Mouse (Mus musculus) layer of hippocampus, adult 8-10 months (tissue): ENCODE measurements at regions not wholly inside any gene's neighbourhood (a gene's known extent, or its start where the extent isn't known, plus 50 kb on each side); places are given as distances from the start of the nearest gene placed in this dataset.
"Not testable (repeated sequence)": the region's sequence is repeated elsewhere in the genome, so short reads cannot be mapped to it uniquely, and the experiment has no call there.

Source experiments
- DNase-seq, 2 experiments: peaks; one replicate each; pipeline ENCODE4 v3.0.0; 2022; ENCODE audit warnings: low spot score in 2 of 2

DNA sequence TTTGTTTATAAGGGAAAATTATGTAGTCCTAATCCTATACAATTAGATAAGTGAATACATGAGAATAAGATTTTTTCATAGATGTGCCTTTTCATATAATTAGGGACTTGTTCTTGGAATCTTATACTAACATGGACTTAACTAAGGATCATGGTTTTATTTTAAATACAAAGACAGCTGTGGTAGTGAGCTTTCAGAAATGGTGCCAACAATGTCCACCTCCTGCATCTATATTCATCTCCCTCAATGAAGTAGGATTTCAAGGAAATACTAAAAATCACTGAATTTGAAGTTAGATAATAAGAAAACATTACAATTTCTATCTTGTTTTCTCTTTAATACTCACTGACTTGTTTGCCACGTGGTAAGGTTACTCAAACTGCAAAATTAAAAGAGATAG is 619.8 kb downstream of the Anxa1 start:
- no peak for DNase-seq

- DNase-seq, result not testable (repeated sequence)
These were observed 639.1 kb upstream of the Rorb start for GRCm38 (mm10) chr19:19750069-19750599.

GRCm38 (mm10) chr19:19747821-19748488 is 637.0 kb upstream of the Rorb start:
- no peak for DNase-seq

DNA sequence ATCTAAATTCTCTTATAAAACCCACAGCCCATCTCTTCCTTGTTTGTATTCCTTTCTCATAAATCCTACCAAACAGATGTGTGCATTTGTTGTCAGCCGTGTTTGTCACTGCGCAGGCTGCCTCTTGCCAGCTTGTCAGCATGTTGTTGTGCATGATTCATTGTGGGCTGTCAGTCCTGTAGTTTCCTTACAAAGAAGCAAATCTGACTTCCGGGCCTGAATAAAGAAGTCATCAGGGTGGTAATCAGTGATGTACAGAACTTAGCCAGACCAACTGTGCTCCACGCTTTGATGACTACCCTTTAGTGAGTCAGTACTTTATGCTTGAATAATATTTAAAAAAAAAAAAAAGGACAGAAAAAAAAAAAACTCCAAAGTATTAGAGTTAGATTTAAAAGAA is 608.9 kb upstream of the Rorb start:
- DNase-seq, result peak; percentile 2 to 13
